Mouse (Mus musculus) limb, embryonic 11.5 days (tissue): ENCODE measurements around the gene Arnt2. TPM values are rescaled to one million over a fixed set of nuclear protein-coding genes. Genes with fewer than 3 reads are reported as not detected.

Experiments
- ATAC-seq: fragments of 200-750 bp; cut with Nextera tagmentation; 2 replicates; pipeline ENCODE4 v1.8.0; 2017; ENCODE audit warnings: low read depth; ENCODE audit not compliant: insufficient number of reproducible peaks, low FRiP score, low TSS enrichment
- DNase-seq: peaks from one replicate; pipeline ENCODE4 v3.0.0-alpha.2; 2015; ENCODE audit warnings: low spot score
- H3K27ac ChIP-seq: fragments of 300-500 bp; sonication (generic); replicated peaks from 2 replicates; pipeline ENCODE4 v1.5.1; 2014; ENCODE audit warnings: low read depth, mild to moderate bottlenecking, low read length
- H3K27me3 ChIP-seq: fragments of 300-500 bp; sonication (generic); 2 replicates; pipeline ENCODE4 v1.6.1; 2014; ENCODE audit warnings: mild to moderate bottlenecking, low read length, mixed read lengths; ENCODE audit not compliant: control insufficient read depth, insufficient read depth
- H3K36me3 ChIP-seq: fragments of 300-500 bp; sonication (generic); 2 replicates; pipeline ENCODE4 v1.6.1; 2014; ENCODE audit warnings: mild to moderate bottlenecking, low read length, moderate library complexity, mixed read lengths; ENCODE audit not compliant: control insufficient read depth, insufficient read depth
- H3K4me1 ChIP-seq: fragments of 300-500 bp; sonication (generic); 2 replicates; pipeline ENCODE4 v1.6.1; 2014; ENCODE audit warnings: low read length, mixed read lengths; ENCODE audit not compliant: control insufficient read depth, insufficient read depth
- H3K4me2 ChIP-seq: fragments of 300-500 bp; sonication (generic); 2 replicates; pipeline ENCODE4 v1.6.1; 2014; ENCODE audit warnings: low read depth, mild to moderate bottlenecking, moderate library complexity; ENCODE audit not compliant: severe bottlenecking
- H3K4me3 ChIP-seq: fragments of 300-500 bp; sonication (generic); 2 replicates; pipeline ENCODE4 v1.5.1; 2014; ENCODE audit warnings: low read depth, low read length
- H3K9ac ChIP-seq: fragments of 300-500 bp; sonication (generic); 2 replicates; pipeline ENCODE4 v1.6.1; 2014; ENCODE audit warnings: mild to moderate bottlenecking, low read length
- H3K9me3 ChIP-seq: fragments of 300-500 bp; sonication (generic); 2 replicates; pipeline ENCODE4 v1.6.1; 2016; ENCODE audit warnings: low read length; ENCODE audit not compliant: control insufficient read depth
- WGBS: fragments of 180-500 bp; shearing (Covaris S2); extraction: QIAGEN DNeasy Blood & Tissue Kit; methylation state at CpG from one replicate; pipeline ENCODE4 v1.1.7; 2014; 5-methylcytosine and 5-hydroxymethylcytosine counted together
- polyA plus RNA-seq: library from polyadenylated mRNA; unstranded; fragments of >200 nt; fragmentation: Nextera tagmentation; extraction: Ambion mirVana; gene quantifications from 2 replicates; pipeline ENCODE4 v1.2.1, GENCODE M21; 2014

The Arnt2 gene
- polyA plus RNA-seq, 1 experiment from 2014 or later = 17.8 TPM

DNA sequence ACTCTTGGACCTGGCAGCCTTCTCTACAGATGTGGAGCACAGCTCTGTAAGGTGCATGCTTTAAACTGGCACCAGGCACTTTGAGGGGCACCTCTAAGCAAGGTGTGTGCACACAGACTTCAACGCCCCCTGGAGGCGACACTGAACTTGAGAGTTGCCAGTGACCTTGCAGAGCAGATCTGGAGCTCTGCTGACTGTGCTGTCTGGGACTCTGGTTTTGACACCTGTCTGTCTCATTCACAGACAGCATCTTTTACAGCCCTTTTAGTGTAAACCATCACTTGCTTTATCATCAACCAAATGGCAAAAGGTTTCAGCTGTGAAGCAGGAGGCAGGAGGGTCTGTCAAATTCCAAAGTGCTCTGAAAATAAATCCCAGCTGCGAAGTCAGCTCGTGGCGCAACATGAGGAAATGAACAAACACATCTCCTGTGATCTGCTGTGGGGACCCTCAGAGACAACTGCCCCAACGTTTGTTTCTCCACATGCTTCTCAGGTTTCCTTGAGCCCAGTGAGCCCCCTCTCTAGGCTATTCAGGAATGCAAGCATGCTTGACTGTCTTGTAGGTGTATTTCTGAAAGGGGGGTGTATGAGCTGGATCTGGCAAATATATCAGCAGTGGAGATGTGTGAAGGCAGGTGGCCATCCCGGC, 94.5 kb downstream of the Arnt2 start:
- Histone ChIP-seq H3K27ac (no peak overlapping the region), H3K4me2 (no peak overlapping the region), H3K27me3 (no peaks in the 10 kb centered on the region), H3K36me3 (no peaks in the 10 kb centered on the region), H3K9me3 (no peaks in the 10 kb centered on the region), H3K4me1 (no peaks in the 10 kb centered on the region), H3K4me3 (no peak overlapping the region), H3K9ac (no peak overlapping the region)
- ATAC-seq = no peak
- peak; percentile 45 for DNase-seq
- 58% methylated on average over 7 of the region's 7 CpGs for WGBS

DNA sequence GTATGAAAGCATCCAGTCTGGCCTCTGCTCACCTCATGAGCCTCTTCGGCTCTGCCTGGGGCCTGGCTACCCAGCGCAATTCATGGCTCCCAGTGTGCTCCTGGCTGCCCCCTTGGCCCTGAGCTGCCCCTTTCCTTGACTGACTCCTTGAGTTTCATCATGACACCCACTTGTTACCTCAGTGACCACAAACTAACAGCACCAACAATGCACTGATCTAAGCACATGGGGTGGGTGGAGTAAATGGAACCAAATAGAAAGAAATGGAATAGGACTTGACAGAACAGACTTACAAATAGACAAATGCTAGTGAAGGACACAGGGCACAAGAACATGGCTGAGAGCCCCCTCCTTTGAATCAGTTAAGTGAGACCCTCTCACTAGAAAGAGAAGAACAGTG, 95.2 kb downstream of the Arnt2 start:
- Histone ChIP-seq H3K9me3 (no peaks in the 10 kb centered on the region), H3K4me3 (no peak overlapping the region), H3K4me1 (no peaks in the 10 kb centered on the region), H3K27me3 (no peaks in the 10 kb centered on the region), H3K27ac (no peak overlapping the region), H3K36me3 (no peaks in the 10 kb centered on the region), H3K9ac (no peak overlapping the region), H3K4me2 (no peak overlapping the region)
- no peak for ATAC-seq
- no peak for DNase-seq
- 89% methylated on average over 2 of the region's 2 CpGs for WGBS

DNA sequence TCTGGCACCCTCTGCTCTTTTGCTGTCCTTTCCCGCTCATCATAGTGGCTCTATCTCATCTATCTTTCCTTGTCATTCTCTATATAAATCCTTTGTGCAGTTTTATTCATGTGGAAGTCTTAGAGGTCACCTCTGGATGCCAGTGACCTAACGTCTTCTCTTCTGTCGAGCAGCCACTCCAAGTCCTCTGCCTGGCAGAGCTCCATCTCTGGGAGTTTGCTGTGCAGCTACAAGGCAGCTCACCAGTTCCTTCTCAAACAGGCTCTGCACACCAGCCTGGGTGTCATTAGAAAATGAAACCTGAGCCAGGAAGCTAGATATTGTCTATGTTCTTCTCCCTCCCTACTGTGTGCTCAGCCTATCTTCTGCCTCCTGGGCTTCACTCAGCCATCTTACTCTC, 98.4 kb downstream of the Arnt2 start:
- ATAC-seq (no peak), DNase-seq (no peak)
- WGBS = 82% methylated on average over 3 of the region's 3 CpGs
- H3K9ac ChIP-seq = no peak overlapping the region
- H3K27ac ChIP-seq = no peak overlapping the region
- H3K9me3 ChIP-seq = no peaks in the 10 kb centered on the region
- no peak overlapping the region for H3K4me3 ChIP-seq
- H3K36me3 ChIP-seq = no peaks in the 10 kb centered on the region; the same call in 1 of the 2 replicates
- no peaks in the 10 kb centered on the region for H3K4me1 ChIP-seq
- no peaks in the 10 kb centered on the region for H3K27me3 ChIP-seq
- H3K4me2 ChIP-seq = no peak overlapping the region

DNA sequence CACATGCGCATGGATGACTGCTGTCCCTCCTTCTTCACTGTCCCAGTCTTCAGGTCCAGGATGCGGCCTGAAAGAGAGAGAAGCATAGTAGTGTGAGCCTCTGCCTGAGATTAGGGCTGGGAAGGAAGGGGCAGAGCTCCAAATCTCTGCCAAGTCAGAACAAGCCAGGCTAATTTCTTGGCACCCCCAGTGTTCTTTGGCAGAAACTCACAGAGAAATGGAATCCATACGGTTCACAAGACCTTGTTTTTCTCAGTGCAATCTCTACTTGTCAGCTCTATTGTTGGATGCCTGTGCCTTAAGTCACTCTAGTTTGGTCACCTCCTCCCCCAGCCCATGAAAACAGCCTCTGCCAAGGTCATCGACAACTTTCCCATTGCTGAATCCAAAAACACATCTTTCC, 99.1 kb downstream of the Arnt2 start:
- no peaks in the 10 kb centered on the region for H3K9me3 ChIP-seq
- H3K27ac ChIP-seq = no peak overlapping the region
- no peaks in the 10 kb centered on the region for H3K27me3 ChIP-seq
- ATAC-seq (no peak), DNase-seq (no peak)
- H3K4me2 ChIP-seq = no peak overlapping the region
- H3K4me1 ChIP-seq = no peaks in the 10 kb centered on the region
- no peaks in the 10 kb centered on the region; the same call in 1 of the 2 replicates for H3K36me3 ChIP-seq
- no peak overlapping the region for H3K9ac ChIP-seq
- H3K4me3 ChIP-seq = no peak overlapping the region
- 92% methylated on average over 4 of the region's 4 CpGs for WGBS

DNA sequence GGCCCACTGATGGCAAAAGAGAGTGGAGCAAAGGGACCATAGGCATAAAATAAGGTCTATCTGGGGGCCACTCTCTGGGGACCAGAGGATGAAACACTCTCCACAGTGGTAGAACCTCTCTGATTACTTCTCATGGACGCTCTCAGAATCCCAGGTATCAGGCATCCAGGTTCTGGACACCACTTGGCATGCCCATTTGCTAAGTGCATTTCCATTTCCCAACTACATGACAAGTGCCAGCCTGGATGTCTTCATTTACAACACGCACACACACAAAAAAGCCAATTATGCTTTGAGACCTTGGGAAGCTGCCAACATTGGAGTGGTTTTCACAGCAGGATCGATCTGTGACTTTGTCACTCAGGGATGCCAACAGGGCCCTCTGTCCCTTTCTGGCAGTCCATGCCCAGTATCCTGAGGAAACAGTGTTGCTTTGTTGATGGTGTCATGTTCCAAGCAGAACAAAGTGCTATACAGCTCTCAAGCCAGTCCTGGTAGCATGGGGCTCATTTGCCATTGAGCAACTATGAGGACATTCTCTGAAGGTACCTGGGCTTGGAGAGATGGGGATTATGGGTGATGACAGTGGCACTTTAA, 102.5 kb downstream of the Arnt2 start:
- WGBS = 87% methylated on average over 3 of the region's 3 CpGs
- no peak overlapping the region for H3K4me2 ChIP-seq
- no peak overlapping the region for H3K9ac ChIP-seq
- no peak overlapping the region for H3K27ac ChIP-seq
- H3K9me3 ChIP-seq = no peaks in the 10 kb centered on the region
- H3K4me3 ChIP-seq = no peak overlapping the region
- H3K36me3 ChIP-seq = no peaks in the 10 kb centered on the region; the same call in 1 of the 2 replicates
- ATAC-seq (no peak), DNase-seq (no peak)
- no peaks in the 10 kb centered on the region for H3K4me1 ChIP-seq
- H3K27me3 ChIP-seq = no peaks in the 10 kb centered on the region

DNA sequence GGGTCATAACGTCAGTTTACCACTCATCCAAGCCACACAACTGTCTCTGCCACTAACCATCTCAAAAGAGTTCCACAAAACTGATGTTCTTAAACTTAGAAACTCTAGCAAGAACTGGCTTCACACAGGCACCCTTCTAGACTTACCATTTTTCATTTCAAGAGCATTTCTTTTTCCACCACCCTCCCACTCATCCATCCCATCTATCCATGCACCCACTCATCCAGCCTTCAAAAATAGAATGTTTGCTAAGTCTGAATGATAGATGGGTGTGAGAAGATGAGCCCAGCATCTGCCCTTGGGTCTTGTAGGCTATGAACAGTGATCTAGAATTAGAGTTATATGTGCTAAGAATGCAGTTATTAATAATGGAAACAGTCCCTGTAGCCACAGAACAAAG, 109.7 kb downstream of the Arnt2 start:
- no peak overlapping the region for H3K9ac ChIP-seq
- 82% methylated on average over 1 of the region's 1 CpGs for WGBS
- H3K9me3 ChIP-seq = no peaks in the 10 kb centered on the region
- no peak for DNase-seq
- H3K4me2 ChIP-seq = no peak overlapping the region
- no peak overlapping the region for H3K4me3 ChIP-seq
- no peaks in the 10 kb centered on the region for H3K4me1 ChIP-seq
- no peaks in the 10 kb centered on the region for H3K36me3 ChIP-seq
- no peak overlapping the region for H3K27ac ChIP-seq
- no peaks in the 10 kb centered on the region for H3K27me3 ChIP-seq
- no peak for ATAC-seq

DNA sequence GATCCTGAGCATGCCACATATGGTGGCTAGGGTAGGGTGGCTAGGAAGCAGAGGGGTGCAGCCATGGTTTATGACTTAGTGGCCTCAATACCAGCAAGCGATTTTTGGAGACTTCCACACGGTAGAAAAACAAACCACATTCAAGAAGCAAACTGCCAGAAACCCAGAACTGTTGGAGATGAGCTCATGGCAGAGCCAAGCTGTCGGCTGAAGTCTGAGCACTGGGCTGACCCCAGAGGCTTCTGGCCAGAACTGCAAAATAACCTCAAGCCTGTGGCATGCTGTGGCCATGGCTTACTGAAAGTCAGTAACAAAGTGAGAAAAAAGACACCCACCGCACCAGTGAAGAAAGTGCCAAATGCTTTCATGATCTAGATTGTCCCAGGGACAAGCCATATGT, 110.4 kb downstream of the Arnt2 start:
- no peak overlapping the region for H3K4me2 ChIP-seq
- no peaks in the 10 kb centered on the region for H3K27me3 ChIP-seq
- no peak overlapping the region for H3K27ac ChIP-seq
- WGBS = 84% methylated on average over 4 of the region's 4 CpGs
- H3K4me1 ChIP-seq = no peaks in the 10 kb centered on the region
- H3K9me3 ChIP-seq = no peaks in the 10 kb centered on the region
- no peak overlapping the region for H3K4me3 ChIP-seq
- no peak for DNase-seq
- H3K36me3 ChIP-seq = no peaks in the 10 kb centered on the region
- no peak overlapping the region for H3K9ac ChIP-seq
- no peak for ATAC-seq

DNA sequence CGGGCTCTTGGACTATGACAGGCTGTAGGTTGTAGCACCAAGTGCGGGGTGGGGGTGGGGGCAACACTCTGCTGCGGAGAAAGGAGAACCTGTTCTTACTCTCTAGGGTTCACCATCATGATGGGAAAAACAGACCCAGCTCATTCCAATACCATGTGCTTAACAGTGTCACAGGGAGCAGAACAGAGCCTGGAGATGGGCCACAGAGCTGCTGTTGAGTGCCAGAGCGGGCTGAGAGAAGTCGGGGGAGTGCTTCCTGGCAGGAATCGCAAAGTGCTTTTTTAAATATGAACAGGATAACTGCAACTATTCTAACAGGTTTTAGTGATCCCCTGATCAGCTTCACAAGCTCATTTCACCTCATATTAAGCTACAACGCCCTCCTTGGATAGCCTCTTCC, 116.9 kb downstream of the Arnt2 start:
- WGBS = 83% methylated on average over 7 of the region's 7 CpGs
- H3K4me3 ChIP-seq = no peak overlapping the region
- H3K36me3 ChIP-seq = no peaks in the 10 kb centered on the region
- no peak overlapping the region for H3K9ac ChIP-seq
- no peaks in the 10 kb centered on the region for H3K27me3 ChIP-seq
- no peak for ATAC-seq
- no peak for DNase-seq
- H3K4me1 ChIP-seq = no peaks in the 10 kb centered on the region
- H3K27ac ChIP-seq = no peak overlapping the region
- H3K9me3 ChIP-seq = no peaks in the 10 kb centered on the region
- H3K4me2 ChIP-seq = no peak overlapping the region

DNA sequence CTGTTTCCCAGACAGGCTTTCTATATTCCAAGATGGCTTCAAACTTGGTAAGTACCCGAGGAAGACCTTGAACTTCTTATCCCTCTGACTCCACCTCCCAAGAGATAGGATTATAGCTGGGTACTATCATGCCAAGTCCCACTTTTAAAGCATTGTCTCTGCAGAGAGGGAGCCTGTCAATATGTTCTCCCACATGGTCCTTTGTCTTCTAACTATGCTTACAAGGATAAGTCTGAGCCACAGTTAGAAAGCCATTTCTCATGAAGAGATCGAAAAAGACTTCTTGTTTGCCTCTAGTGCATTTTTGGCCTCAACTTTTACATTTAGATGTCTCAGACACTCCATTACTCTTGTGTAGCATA, 122.8 kb downstream of the Arnt2 start:
- Histone ChIP-seq H3K27me3 (no peaks in the 10 kb centered on the region), H3K27ac (no peak overlapping the region), H3K9ac (no peak overlapping the region), H3K4me2 (no peak overlapping the region), H3K36me3 (no peaks in the 10 kb centered on the region), H3K4me3 (no peak overlapping the region), H3K9me3 (no peaks in the 10 kb centered on the region), H3K4me1 (no peaks in the 10 kb centered on the region)
- 74% methylated on average over 2 of the region's 2 CpGs for WGBS
- no peak for DNase-seq
- ATAC-seq = no peak
